ENCODE assay signal across 24 mouse cellular contexts in genomic region chr13:87928609-87929008, GRCm38 (mm10).
DNase-seq lines count a peak whose midpoint lies in the region; ATAC-seq and TF ChIP-seq lines count a peak whose summit lies in the region.
"Had no signal": no experiment of that assay in that cellular context is flagged by ENCODE, and none has a peak within 500 bp of the region (broad histone marks: within the 10 kb centered on the region; RNA-seq: fewer than 3 reads in every experiment).

No protein-coding gene starts in this region.

- no peaks in the 10 kb centered on the region for H3K36me3 ChIP-seq in MEL (ENCODE audit: control insufficient read depth in 1 of 2, insufficient read depth in 2 of 2, low read length in 2 of 2)
- no peaks in the 10 kb centered on the region for H3K36me3 ChIP-seq in hindbrain, embryonic 12.5 days
- H3K36me3 ChIP-seq: embryonic facial prominence, embryonic 13.5 days; embryonic facial prominence, embryonic 15.5 days; forebrain, embryonic 10.5 days; forebrain, embryonic 12.5 days; G1E had no signal

- H3K27me3 ChIP-seq in MEL (ENCODE audit: control insufficient read depth in 1 of 2, insufficient read depth in 2 of 2, low read length in 2 of 2) = no peaks in the 10 kb centered on the region
- no peaks in the 10 kb centered on the region for H3K27me3 ChIP-seq in hindbrain, embryonic 12.5 days
- H3K27me3 ChIP-seq: CH12.LX; embryonic facial prominence, embryonic 13.5 days; embryonic facial prominence, embryonic 15.5 days; forebrain, embryonic 12.5 days had no signal

- peak in 1 of 2 experiments; percentile 28; a peak in 1 of 4 replicates for TF ChIP-seq EP300 in MEL (IDR thresholded peaks at IDR 0.05; ENCODE audit: low read depth in 1 of 2, low read length in 2 of 2)

- no peak overlapping the region for H3K9ac ChIP-seq in MEL (ENCODE audit: control insufficient read depth, low read depth, low read length, poor library complexity, severe bottlenecking)
- no peak overlapping the region for H3K9ac ChIP-seq in hindbrain, embryonic 12.5 days
- H3K9ac ChIP-seq: embryonic facial prominence, embryonic 13.5 days; embryonic facial prominence, embryonic 15.5 days; forebrain, embryonic 12.5 days had no signal

- no peak for TF ChIP-seq POLR2A in MEL (IDR thresholded peaks at IDR 0.05; ENCODE audit: control insufficient read depth in 1 of 2, insufficient read depth in 1 of 2, low read depth in 1 of 2, low read length in 2 of 2, poor library complexity in 1 of 2)

- TF ChIP-seq CTCF in MEL (IDR thresholded peaks at IDR 0.05 in 2 of 3, conservative IDR thresholded peaks at IDR 0.05 in 1 of 3; ENCODE audit: control insufficient read depth in 1 of 3, insufficient read depth in 1 of 3, low read depth in 2 of 3, low read length in 3 of 3, poor library complexity in 1 of 3, severe bottlenecking in 1 of 3) = no peak

- DNase-seq in 416B (ENCODE audit: low read depth) = peak; percentile 49
- DNase-seq in MEL (ENCODE audit: low read depth, low spot score) = peak; percentile 27
- peak; percentile 77 for DNase-seq in Muller cell, postnatal 12 days (ENCODE audit: inconsistent ontology term)
- DNase-seq in cerebellum, adult 9-11 months = no peak
- DNase-seq: adrenal gland, adult 2 months; adrenal gland, postnatal 10 days; adrenal gland, postnatal 25 days; cerebellum, adult 11 months; cerebellum, adult 18-20 months; cerebellum, adult 8-10 months; cerebellum, postnatal 10 days; cerebellum, postnatal 25 days; embryo, embryonic 11 days had no signal

- H3K9me3 ChIP-seq in MEL (replicated peaks; ENCODE audit: insufficient read depth, low read length) = no peaks in the 10 kb centered on the region
- H3K9me3 ChIP-seq in hindbrain, embryonic 12.5 days (replicated peaks) = no peaks in the 10 kb centered on the region
- H3K9me3 ChIP-seq: embryonic facial prominence, embryonic 13.5 days; embryonic facial prominence, embryonic 15.5 days; forebrain, embryonic 10.5 days; forebrain, embryonic 12.5 days had no signal

- no peak overlapping the region for H3K27ac ChIP-seq in MEL (ENCODE audit: control insufficient read depth, low read depth, low read length)
- H3K27ac ChIP-seq in hindbrain, embryonic 12.5 days = no peak overlapping the region
- H3K27ac ChIP-seq: embryonic facial prominence, embryonic 13.5 days; embryonic facial prominence, embryonic 15.5 days; forebrain, embryonic 10.5 days; forebrain, embryonic 12.5 days had no signal

- TF ChIP-seq RAD21 in MEL (IDR thresholded peaks at IDR 0.05; ENCODE audit: low read depth, low read length) = no peak

- H3K4me2 ChIP-seq in hindbrain, embryonic 12.5 days (replicated peaks) = no peak overlapping the region
- H3K4me2 ChIP-seq: embryonic facial prominence, embryonic 13.5 days; embryonic facial prominence, embryonic 15.5 days; forebrain, embryonic 12.5 days had no signal

- no peak for ATAC-seq in hindbrain, embryonic 12.5 days (ENCODE audit: low FRiP score)
- ATAC-seq: CD4-positive, CD25-positive, alpha-beta regulatory T cell, adult 4 months; forebrain, embryonic 14.5 days; forebrain, embryonic 16.5 days had no signal

- 84% methylated on average over 1 of the region's 1 CpGs for WGBS in hindbrain, embryonic 12.5 days

- no peak overlapping the region for H3K4me3 ChIP-seq in MEL (ENCODE audit: control insufficient read depth in 1 of 2, insufficient read depth in 1 of 2, low read depth in 2 of 2, low read length in 2 of 2)
- H3K4me3 ChIP-seq in hindbrain, embryonic 12.5 days = no peak overlapping the region
- H3K4me3 ChIP-seq: embryonic facial prominence, embryonic 13.5 days; embryonic facial prominence, embryonic 15.5 days; erythroblast, embryonic 14.5 days; forebrain, embryonic 10.5 days; forebrain, embryonic 12.5 days had no signal

- no peaks in the 10 kb centered on the region for H3K79me2 ChIP-seq in MEL (ENCODE audit: control insufficient read depth, insufficient read depth, low read length, poor library complexity)

- H3K4me1 ChIP-seq in MEL (ENCODE audit: control insufficient read depth in 1 of 2, insufficient read depth in 2 of 2, low read length in 2 of 2) = no peaks in the 10 kb centered on the region
- H3K4me1 ChIP-seq in hindbrain, embryonic 12.5 days = no peaks in the 10 kb centered on the region
- H3K4me1 ChIP-seq: embryonic facial prominence, embryonic 13.5 days; embryonic facial prominence, embryonic 15.5 days; forebrain, embryonic 10.5 days; forebrain, embryonic 12.5 days had no signal

TF ChIP-seq in MEL, 35 proteins besides CTCF, POLR2A, EP300 and RAD21:
- TF ChIP-seq USF2 (IDR thresholded peaks at IDR 0.05; ENCODE audit: borderline replicate concordance in 1 of 2, insufficient read depth in 1 of 2, low read depth in 1 of 2, low read length in 2 of 2) (no peak), ETS1 (IDR thresholded peaks at IDR 0.05; ENCODE audit: low read depth, low read length) (no peak), KAT2A (conservative IDR thresholded peaks at IDR 0.05; ENCODE audit: low read depth, low read length) (no peak), MEF2A (IDR thresholded peaks at IDR 0.05; ENCODE audit: extremely low read depth, insufficient replicate concordance, low read depth, low read length, poor library complexity, severe bottlenecking) (no peak), BHLHE40 (IDR thresholded peaks at IDR 0.05; ENCODE audit: borderline replicate concordance, low read depth, low read length) (no peak), MYB (IDR thresholded peaks at IDR 0.05; ENCODE audit: low read depth, low read length) (no peak), SMC3 (IDR thresholded peaks at IDR 0.05; ENCODE audit: low read depth, low read length) (no peak), TAL1 (IDR thresholded peaks at IDR 0.05; ENCODE audit: low read length) (no peak), MXI1 (IDR thresholded peaks at IDR 0.05; ENCODE audit: low read depth, low read length) (no peak), HCFC1 (IDR thresholded peaks at IDR 0.05; ENCODE audit: low read depth, low read length) (no peak), POLR2AphosphoS5 (IDR thresholded peaks at IDR 0.05; ENCODE audit: borderline replicate concordance, low read depth, low read length) (no peak)
